26 mouse cellular contexts compared by ENCODE assay signal in genomic region chr6:125590056-125590455, GRCm38 (mm10). TPM values are rescaled to one million over a fixed set of nuclear protein-coding genes. Genes with fewer than 3 reads are reported as not detected.
DNase-seq lines count a peak whose midpoint lies in the region; ATAC-seq and TF ChIP-seq lines count a peak whose summit lies in the region.
"Had no signal": no experiment of that assay in that cellular context is flagged by ENCODE, and none has a peak within 500 bp of the region (broad histone marks: within the 10 kb centered on the region; RNA-seq: fewer than 3 reads in every experiment).

No protein-coding gene starts in this region.

- H3K27ac ChIP-seq in hindbrain, postnatal 0 days: no peak overlapping the region
- no peak overlapping the region for H3K27ac ChIP-seq in hindbrain, embryonic 12.5 days
- no peak overlapping the region for H3K27ac ChIP-seq in layer of hippocampus, adult 2 months
- no peak overlapping the region for H3K27ac ChIP-seq in midbrain, postnatal 0 days (ENCODE audit: low read depth, low read length)
- no peak overlapping the region for H3K27ac ChIP-seq in midbrain, embryonic 15.5 days
- H3K27ac ChIP-seq: embryonic facial prominence, embryonic 10.5 days; embryonic facial prominence, embryonic 13.5 days; forebrain, embryonic 13.5 days; hindbrain, embryonic 13.5 days had no signal

- no peak overlapping the region for H3K4me2 ChIP-seq in hindbrain, postnatal 0 days (ENCODE audit: low read depth, low read length)
- no peak overlapping the region for H3K4me2 ChIP-seq in hindbrain, embryonic 12.5 days (replicated peaks)
- no peak overlapping the region for H3K4me2 ChIP-seq in midbrain, postnatal 0 days (ENCODE audit: low read depth, low read length, poor library complexity, severe bottlenecking)
- no peak overlapping the region for H3K4me2 ChIP-seq in midbrain, embryonic 15.5 days
- H3K4me2 ChIP-seq: embryonic facial prominence, embryonic 13.5 days; forebrain, embryonic 13.5 days; heart, embryonic 11.5 days; hindbrain, embryonic 13.5 days had no signal

- peaks cover 9% of the 10 kb centered on the region; the same call in 1 of the 2 replicates for H3K4me1 ChIP-seq in hindbrain, postnatal 0 days (ENCODE audit: insufficient read depth, low read length)
- H3K4me1 ChIP-seq in hindbrain, embryonic 12.5 days: peaks cover 11% of the 10 kb centered on the region
- H3K4me1 ChIP-seq in midbrain, postnatal 0 days (ENCODE audit: insufficient read depth, low read length): 0 out of 2 replicates have a peak, but pooled peaks cover 4% of the 10 kb centered on the region
- peaks cover 10% of the 10 kb centered on the region for H3K4me1 ChIP-seq in midbrain, embryonic 15.5 days
- H3K4me1 ChIP-seq: forebrain, embryonic 13.5 days had no signal

- no peak for DNase-seq in hindbrain, postnatal 0 days (ENCODE audit: low spot score)
- DNase-seq in layer of hippocampus, postnatal 14 days (ENCODE audit: low spot score in 2 of 2): peak; percentile 27 to 65
- DNase-seq in layer of hippocampus, adult 2 months (ENCODE audit: low spot score in 2 of 2): no peak
- peak; percentile 27 for DNase-seq in midbrain, postnatal 0 days (ENCODE audit: low spot score)
- DNase-seq in heart, adult 11 months: no peak
- DNase-seq: adrenal gland, adult 2 months; adrenal gland, postnatal 14 days; cerebellum, adult 11-12 months; cerebellum, adult 8-10 months; cerebellum, postnatal 10 days; cerebellum, postnatal 36 days; embryo, embryonic 11 days; gastrocnemius, postnatal 10 days; gastrocnemius, postnatal 36 days had no signal

- no peaks in the 10 kb centered on the region for H3K9me3 ChIP-seq in hindbrain, postnatal 0 days (ENCODE audit: low read length)
- no peaks in the 10 kb centered on the region for H3K9me3 ChIP-seq in hindbrain, embryonic 12.5 days (replicated peaks)
- no peaks in the 10 kb centered on the region for H3K9me3 ChIP-seq in midbrain, postnatal 0 days (ENCODE audit: low read length)
- no peaks in the 10 kb centered on the region for H3K9me3 ChIP-seq in midbrain, embryonic 15.5 days
- H3K9me3 ChIP-seq: embryonic facial prominence, embryonic 10.5 days; embryonic facial prominence, embryonic 13.5 days; forebrain, embryonic 13.5 days; hindbrain, embryonic 13.5 days had no signal

- WGBS in hindbrain, postnatal 0 days: 61% methylated on average over 7 of the region's 7 CpGs
- WGBS in hindbrain, embryonic 12.5 days: 83% methylated on average over 7 of the region's 7 CpGs
- WGBS in midbrain, postnatal 0 days: 75% methylated on average over 7 of the region's 7 CpGs
- WGBS in midbrain, embryonic 15.5 days: 76% methylated on average over 7 of the region's 7 CpGs

- H3K9ac ChIP-seq in hindbrain, postnatal 0 days (replicated peaks; ENCODE audit: low read length): no peak overlapping the region
- no peak overlapping the region for H3K9ac ChIP-seq in hindbrain, embryonic 12.5 days
- no peak overlapping the region for H3K9ac ChIP-seq in midbrain, postnatal 0 days (replicated peaks; ENCODE audit: low read length, poor library complexity, severe bottlenecking)
- no peak overlapping the region for H3K9ac ChIP-seq in midbrain, embryonic 15.5 days
- H3K9ac ChIP-seq: embryonic facial prominence, embryonic 13.5 days; forebrain, embryonic 13.5 days; hindbrain, embryonic 13.5 days had no signal

- ATAC-seq in hindbrain, postnatal 0 days: peak; percentile 73
- no peak for ATAC-seq in hindbrain, embryonic 12.5 days (ENCODE audit: low FRiP score)
- no peak for ATAC-seq in midbrain, postnatal 0 days (ENCODE audit: low FRiP score)
- ATAC-seq in midbrain, embryonic 15.5 days (replicated peaks): no peak
- ATAC-seq: CD4-positive, CD25-positive, alpha-beta regulatory T cell, adult 4 months; forebrain, embryonic 13.5 days; forebrain, embryonic 16.5 days; hindbrain, embryonic 16.5 days; inflammation-experienced regulatory T-cells, adult 6 months had no signal

- no peak overlapping the region for H3K4me3 ChIP-seq in hindbrain, postnatal 0 days (ENCODE audit: low read length)
- H3K4me3 ChIP-seq in hindbrain, embryonic 12.5 days: no peak overlapping the region
- H3K4me3 ChIP-seq in layer of hippocampus, adult 2 months: no peak overlapping the region
- H3K4me3 ChIP-seq in midbrain, postnatal 0 days (ENCODE audit: low read depth, low read length): no peak overlapping the region
- no peak overlapping the region for H3K4me3 ChIP-seq in midbrain, embryonic 15.5 days
- H3K4me3 ChIP-seq: embryonic facial prominence, embryonic 10.5 days; embryonic facial prominence, embryonic 13.5 days; erythroblast, embryonic 14.5 days; forebrain, embryonic 13.5 days; hindbrain, embryonic 13.5 days had no signal

- no peak for TF ChIP-seq CTCF in hindbrain, postnatal 0 days (IDR thresholded peaks at IDR 0.05; ENCODE audit: low read depth)
- TF ChIP-seq CTCF in layer of hippocampus, adult 2 months (conservative IDR thresholded peaks at IDR 0.05): no peak
- no peak for TF ChIP-seq CTCF in midbrain, postnatal 0 days (IDR thresholded peaks at IDR 0.05)

- no peaks in the 10 kb centered on the region for H3K36me3 ChIP-seq in hindbrain, postnatal 0 days (ENCODE audit: insufficient read depth, low read length)
- H3K36me3 ChIP-seq in hindbrain, embryonic 12.5 days: no peaks in the 10 kb centered on the region
- H3K36me3 ChIP-seq in midbrain, postnatal 0 days (ENCODE audit: insufficient read depth, low read length): no peaks in the 10 kb centered on the region
- no peaks in the 10 kb centered on the region for H3K36me3 ChIP-seq in midbrain, embryonic 15.5 days (replicated peaks)
- H3K36me3 ChIP-seq: embryonic facial prominence, embryonic 10.5 days; embryonic facial prominence, embryonic 13.5 days; hindbrain, embryonic 13.5 days had no signal

- H3K27me3 ChIP-seq in hindbrain, postnatal 0 days (ENCODE audit: insufficient read depth, low read length): no peaks in the 10 kb centered on the region
- no peaks in the 10 kb centered on the region for H3K27me3 ChIP-seq in hindbrain, embryonic 12.5 days
- H3K27me3 ChIP-seq in midbrain, postnatal 0 days (ENCODE audit: insufficient read depth, low read length): no peaks in the 10 kb centered on the region
- H3K27me3 ChIP-seq in midbrain, embryonic 15.5 days (replicated peaks): no peaks in the 10 kb centered on the region
- H3K27me3 ChIP-seq: embryonic facial prominence, embryonic 13.5 days; forebrain, embryonic 13.5 days had no signal

RNA-seq across cellular contexts. Expression of gene Vwf, which starts 43.5 kb away (rescaled TPM):
- total RNA-seq in hindbrain, postnatal 0 days (2014; rRNA removed): 29.5 and 30.0 TPM in 2 replicates
- polyA plus RNA-seq in hindbrain, postnatal 0 days (2015; fragmentation: Nextera tagmentation; extraction: Ambion mirVana): 11.2 and 17.2 TPM in 2 replicates
- 11.3 and 11.5 TPM in 2 replicates for polyA plus RNA-seq in hindbrain, embryonic 12.5 days (2016; fragmentation: Nextera tagmentation; extraction: Ambion mirVana)
- 10 to 100 TPM; 29.1 to 32.8 TPM for total RNA-seq in layer of hippocampus, postnatal 14 days (2021)
- total RNA-seq in layer of hippocampus, adult 2 months (2021): 10 to 100 TPM; 13.2 to 23.5 TPM
- 36.2 and 36.7 TPM in 2 replicates for total RNA-seq in midbrain, postnatal 0 days (2014; rRNA removed)
- polyA plus RNA-seq in midbrain, postnatal 0 days (2015; fragmentation: Nextera tagmentation; extraction: Ambion mirVana): 15.8 and 16.6 TPM in 2 replicates
- polyA plus RNA-seq in midbrain, embryonic 15.5 days (2015; fragmentation: Nextera tagmentation; extraction: Ambion mirVana): 10.8 and 11.3 TPM in 2 replicates
- polyA plus RNA-seq: CD4-positive, CD25-positive, alpha-beta regulatory T cell, adult 4 months had no signal

Comparison
In these comparisons a context has a peak if more than half of its experiments do, and no peak if none do; other contexts are left out.
1. DNase-seq: peak in layer of hippocampus, postnatal 14 days (2 of 2) and midbrain, postnatal 0 days (single experiment); none in hindbrain, postnatal 0 days (single experiment), layer of hippocampus, adult 2 months (0 of 2) and heart, adult 11 months (single experiment).